Mouse (Mus musculus) embryonic facial prominence, embryonic 13.5 days (tissue): Measurements from ENCODE around the gene Olfr1391. TPM values are rescaled to one million over a fixed set of nuclear protein-coding genes. Genes with fewer than 3 reads are reported as not detected.

Experiments
- polyA plus RNA-seq: library from polyadenylated mRNA; unstranded; fragments of >200 nt; fragmentation: Nextera tagmentation; extraction: Ambion mirVana; gene quantifications from 2 replicates; pipeline ENCODE4 v1.2.1, GENCODE M21; 2015

The Olfr1391 gene
- polyA plus RNA-seq, 1 experiment from 2014 or later = not detected

Other genes with a start within 250 kb of the Olfr1391 start
- gene Ifi47, start 246.2 kb upstream of the Olfr1391 start, polyA plus RNA-seq = 0.72 and 1.8 TPM in 2 replicates
- gene Olfr1396, start 207.9 kb upstream of the Olfr1391 start, polyA plus RNA-seq = 0.07 TPM in 1 of 2 replicates, not detected in the other
- gene Olfr1395, start 180.5 kb upstream of the Olfr1391 start, polyA plus RNA-seq = 0.08 TPM in 1 of 2 replicates, not detected in the other
- gene Olfr1394, start 168.4 kb upstream of the Olfr1391 start, polyA plus RNA-seq = not detected in 2 replicates
- 0.51 and 0.81 TPM in 2 replicates for gene Btnl9, start 135.6 kb upstream of the Olfr1391 start, polyA plus RNA-seq
- 41.7 and 46.5 TPM in 2 replicates for gene Zfp62, start 119.5 kb upstream of the Olfr1391 start, polyA plus RNA-seq
- gene Mgat1, start 78.6 kb upstream of the Olfr1391 start, polyA plus RNA-seq = 53.5 and 56.7 TPM in 2 replicates
- gene Olfr1393, start 44.4 kb upstream of the Olfr1391 start, polyA plus RNA-seq = not detected in 2 replicates
- gene Olfr1392, start 37.5 kb upstream of the Olfr1391 start, polyA plus RNA-seq = not detected in 2 replicates
- not detected in 2 replicates for gene Olfr10, start 18.0 kb upstream of the Olfr1391 start, polyA plus RNA-seq
- gene Olfr1390, start 12.4 kb downstream of the Olfr1391 start, polyA plus RNA-seq = not detected in 2 replicates
- gene Olfr1389, start 100.3 kb downstream of the Olfr1391 start, polyA plus RNA-seq = 0.17 TPM in 1 of 2 replicates, not detected in the other
- 0.11 TPM in 2 replicates for gene Olfr1388, start 113.9 kb downstream of the Olfr1391 start, polyA plus RNA-seq
- not detected in 2 replicates for gene Olfr1387, start 132.6 kb downstream of the Olfr1391 start, polyA plus RNA-seq
- gene Olfr1386, start 142.3 kb downstream of the Olfr1391 start, polyA plus RNA-seq = not detected in 2 replicates
- gene Olfr1385, start 166.3 kb downstream of the Olfr1391 start, polyA plus RNA-seq = not detected in 2 replicates
- gene Olfr1384, start 184.0 kb downstream of the Olfr1391 start, polyA plus RNA-seq = 0.08 TPM in 1 of 2 replicates, not detected in the other
- not detected in 2 replicates for gene Olfr1383, start 196.9 kb downstream of the Olfr1391 start, polyA plus RNA-seq
- not detected in 2 replicates for gene Olfr1382, start 205.5 kb downstream of the Olfr1391 start, polyA plus RNA-seq
- gene Olfr1381, start 220.7 kb downstream of the Olfr1391 start, polyA plus RNA-seq = not detected in 2 replicates
- gene Olfr1380, start 234.1 kb downstream of the Olfr1391 start, polyA plus RNA-seq = not detected in 2 replicates